Mouse (Mus musculus) hindbrain, embryonic 12.5 days (tissue): ENCODE measurements around the gene Ring1. TPM values are rescaled to one million over a fixed set of nuclear protein-coding genes. Genes with fewer than 3 reads are reported as not detected.
A peak's percentile ranks its signal among the peaks of the same experiment; 100 is the strongest.

ENCODE experiments used
- ATAC-seq: fragments of 200-750 bp; cut with Nextera tagmentation; 2 replicates; pipeline ENCODE4 v1.8.0; 2017; ENCODE audit warnings: moderate TSS enrichment; ENCODE audit not compliant: low FRiP score
- H3K27ac ChIP-seq: fragments of 300-500 bp; sonication (generic); 2 replicates; pipeline ENCODE4 v1.5.1; 2016; ENCODE audit warnings: mild to moderate bottlenecking
- H3K27me3 ChIP-seq: fragments of 300-500 bp; sonication (generic); 2 replicates; pipeline ENCODE4 v1.6.1; 2016; ENCODE audit warnings: mild to moderate bottlenecking
- H3K36me3 ChIP-seq: fragments of 300-500 bp; sonication (generic); 2 replicates; pipeline ENCODE4 v1.6.1; 2016; ENCODE audit warnings: mild to moderate bottlenecking
- H3K4me1 ChIP-seq: fragments of 300-500 bp; sonication (generic); 2 replicates; pipeline ENCODE4 v1.6.1; 2016
- H3K4me2 ChIP-seq: fragments of 300-500 bp; sonication (generic); replicated peaks from 2 replicates; pipeline ENCODE4 v1.6.1; 2016; ENCODE audit warnings: mild to moderate bottlenecking
- H3K4me3 ChIP-seq: fragments of 300-500 bp; sonication (generic); 2 replicates; pipeline ENCODE4 v1.5.1; 2016; ENCODE audit warnings: mild to moderate bottlenecking
- H3K9ac ChIP-seq: fragments of 300-500 bp; sonication (generic); 2 replicates; pipeline ENCODE4 v1.6.1; 2016; ENCODE audit warnings: mild to moderate bottlenecking, moderate library complexity
- H3K9me3 ChIP-seq: fragments of 300-500 bp; sonication (generic); replicated peaks from 2 replicates; pipeline ENCODE4 v1.6.1; 2016; ENCODE audit warnings: mild to moderate bottlenecking
- WGBS: fragments of 180-500 bp; shearing (Covaris S2); methylation state at CpG from one replicate; pipeline ENCODE4 v1.1.7; 2016; 5-methylcytosine and 5-hydroxymethylcytosine counted together
- microRNA counts: library from miRNA; unstranded; fragments of <30 nt; microRNA quantifications from one replicate; lab custom pipeline; 2017
- microRNA-seq: library from miRNA; unstranded; fragments of <30 nt; microRNA quantifications from one replicate; pipeline ENCODE4, GENCODE M21; 2017
- polyA plus RNA-seq: library from polyadenylated mRNA; unstranded; fragments of >200 nt; fragmentation: Nextera tagmentation; extraction: Ambion mirVana; gene quantifications from 2 replicates; pipeline ENCODE4 v1.2.1, GENCODE M21; 2016

Ring1 gene
- polyA plus RNA-seq, 1 experiment from 2014 or later, result 28.2 TPM

- H3K9ac ChIP-seq, result no peak overlapping the region
- H3K9me3 ChIP-seq, result no peaks in the 10 kb centered on the region
- H3K4me3 ChIP-seq, result 0 out of 2 replicates have a peak overlapping the region, but pooled peaks have one; percentile 50
- H3K27ac ChIP-seq, result no peak overlapping the region
- H3K4me1 ChIP-seq, result peaks cover 13% of the 10 kb centered on the region
- H3K4me2 ChIP-seq, result no peak overlapping the region
- peaks cover 52% of the 10 kb centered on the region for H3K27me3 ChIP-seq
- WGBS, result 78% methylated on average over 19 of the region's 19 CpGs
- no peaks in the 10 kb centered on the region for H3K36me3 ChIP-seq
- ATAC-seq, result no peak
These were observed 44.1 kb downstream of the Ring1 start for GRCm38 (mm10) chr17:33980181-33981035.

DNA sequence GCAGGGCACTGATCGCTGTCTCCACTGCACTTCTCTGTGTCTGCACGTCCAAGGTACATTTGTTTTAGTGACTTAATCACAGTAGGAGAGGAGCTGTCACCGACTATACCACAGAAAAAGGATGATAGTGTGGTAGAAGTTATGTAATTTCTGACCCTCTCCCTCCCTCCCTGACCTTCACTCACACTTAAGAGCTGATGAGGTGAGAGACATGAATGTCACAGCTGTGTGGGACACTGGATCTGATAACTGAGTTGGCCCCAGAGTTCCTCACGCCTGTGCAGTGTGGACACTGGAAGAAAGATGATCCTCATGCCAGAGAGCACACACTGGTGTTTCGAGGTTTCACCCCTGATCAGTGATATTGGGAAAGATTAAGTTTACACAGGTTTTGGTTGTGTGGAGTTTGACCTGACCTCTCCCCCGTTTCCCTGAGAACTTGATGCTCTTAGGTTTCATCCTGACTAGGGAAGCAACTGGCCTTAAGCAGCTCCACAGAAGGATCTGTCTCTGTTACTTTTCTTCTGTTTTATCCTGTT, 44.9 kb downstream of the Ring1 start:
- Histone ChIP-seq H3K36me3 (no peaks in the 10 kb centered on the region), H3K9ac (no peak overlapping the region), H3K27ac (no peak overlapping the region), H3K4me2 (no peak overlapping the region), H3K4me3 (no peak overlapping the region), H3K4me1 (peaks cover 13% of the 10 kb centered on the region), H3K27me3 (peaks cover 58% of the 10 kb centered on the region), H3K9me3 (no peaks in the 10 kb centered on the region)
- 72% methylated on average over 6 of the region's 6 CpGs for WGBS
- no peak for ATAC-seq

DNA sequence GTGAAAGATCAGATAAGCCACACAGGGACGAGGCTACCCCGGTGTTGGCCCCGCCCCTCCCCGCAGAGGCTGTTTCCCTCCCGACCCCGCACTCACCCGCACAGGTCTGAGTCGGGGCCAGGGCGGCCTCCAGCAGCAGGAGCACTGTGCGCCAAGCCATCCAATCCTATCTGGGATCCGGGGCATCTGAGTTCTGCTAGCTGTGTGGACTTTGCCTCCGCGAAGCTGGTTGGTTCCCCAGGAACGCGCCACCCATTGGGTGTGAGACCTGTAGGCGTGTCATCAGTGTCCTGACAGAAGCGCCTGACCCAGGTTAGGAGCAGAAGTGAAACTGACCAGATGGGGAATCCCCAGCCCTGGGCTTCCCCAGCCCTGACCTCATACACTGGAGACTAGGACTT, 45.8 kb downstream of the Ring1 start:
- peaks cover 58% of the 10 kb centered on the region for H3K27me3 ChIP-seq

DNA sequence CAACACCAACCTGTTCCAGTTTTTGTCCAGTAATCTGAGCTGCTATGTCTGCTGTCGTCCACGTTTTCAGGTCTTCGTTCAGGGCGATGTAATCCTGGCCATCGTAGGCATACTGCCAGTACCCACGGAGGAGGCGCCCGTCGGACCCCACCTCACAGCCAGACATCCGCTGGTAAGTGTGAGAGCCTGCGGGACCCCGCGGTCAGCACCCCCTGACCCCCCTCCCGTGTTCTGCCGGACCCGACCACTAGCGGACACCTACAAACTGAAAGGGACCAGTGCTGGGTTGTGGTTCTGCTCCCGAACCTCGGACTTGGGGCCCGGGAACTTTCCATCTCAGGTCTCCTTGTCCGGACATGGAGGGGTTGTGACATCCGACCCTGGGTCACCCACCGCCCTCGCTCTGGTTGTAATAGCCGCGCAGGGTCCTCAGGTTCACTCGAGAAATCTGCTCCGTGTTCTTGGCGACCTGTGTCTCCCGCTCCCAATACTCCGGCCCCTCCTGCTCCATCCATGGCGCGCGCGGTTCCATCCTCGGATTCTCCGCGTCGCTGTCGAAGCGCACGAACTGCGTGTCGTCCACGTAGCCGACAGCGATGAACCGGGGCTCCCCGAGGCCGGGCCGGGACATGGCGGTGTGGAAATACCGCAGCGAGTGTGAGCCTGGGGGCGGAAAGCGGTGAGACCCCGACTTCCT, 46.5 kb downstream of the Ring1 start:
- Histone ChIP-seq H3K4me2 (peak overlapping the region; percentile 57), H3K9ac (peak overlapping the region; percentile 51), H3K27me3 (peaks cover 61% of the 10 kb centered on the region), H3K27ac (no peak overlapping the region), H3K4me1 (peaks cover 13% of the 10 kb centered on the region), H3K4me3 (peak overlapping the region; percentile 35), H3K36me3 (no peaks in the 10 kb centered on the region), H3K9me3 (no peaks in the 10 kb centered on the region)
- 2% methylated on average over 57 of the region's 57 CpGs for WGBS
- no peak for ATAC-seq

More for the DNA sequence above, 45.8 kb downstream of the Ring1 start:
- Histone ChIP-seq H3K4me2 (peak overlapping the region; percentile 57), H3K9me3 (no peaks in the 10 kb centered on the region), H3K9ac (peak overlapping the region; percentile 51), H3K4me1 (peaks cover 13% of the 10 kb centered on the region), H3K4me3 (peak overlapping the region; percentile 35), H3K36me3 (no peaks in the 10 kb centered on the region), H3K27ac (no peak overlapping the region)
- WGBS, result under 1% methylated on average over 17 of the region's 17 CpGs
- ATAC-seq, result no peak

DNA sequence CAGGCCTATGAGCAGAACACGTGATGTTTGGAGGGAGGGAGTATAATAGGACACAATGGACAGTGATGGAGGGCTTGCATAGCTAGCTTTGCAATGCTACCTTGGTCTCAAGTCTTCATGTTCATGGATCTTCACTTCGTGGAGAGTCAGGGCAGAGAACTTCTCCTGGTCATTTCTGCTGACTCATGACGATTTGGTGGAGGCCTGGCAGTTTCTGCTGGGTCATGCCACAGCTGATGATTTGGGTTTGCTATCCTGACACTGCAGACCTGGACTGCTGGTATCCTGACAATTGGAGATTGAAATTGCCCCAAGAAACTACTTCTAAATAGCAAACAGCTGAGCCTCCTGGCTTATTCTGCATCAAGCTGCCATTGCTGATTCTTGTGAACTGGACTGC, 50.9 kb downstream of the Ring1 start:
- Histone ChIP-seq H3K9me3 (0 out of 2 replicates have a peak, but pooled peaks cover 5% of the 10 kb centered on the region), H3K9ac (no peak overlapping the region), H3K4me3 (no peak overlapping the region), H3K4me1 (peaks cover 9% of the 10 kb centered on the region), H3K4me2 (no peak overlapping the region), H3K27me3 (peaks cover 49% of the 10 kb centered on the region), H3K36me3 (no peaks in the 10 kb centered on the region), H3K27ac (no peak overlapping the region)
- no peak for ATAC-seq
- WGBS, result 58% methylated on average over 3 of the region's 3 CpGs

GRCm38 (mm10) chr17:33972691-33973090, 51.8 kb downstream of the Ring1 start:
- WGBS, result 16% methylated on average over 1 of the region's 1 CpGs
- Histone ChIP-seq H3K9me3 (0 out of 2 replicates have a peak, but pooled peaks cover 5% of the 10 kb centered on the region), H3K27me3 (peaks cover 40% of the 10 kb centered on the region), H3K4me1 (peaks cover under 1% of the 10 kb centered on the region; the same call in 1 of the 2 replicates), H3K4me3 (no peak overlapping the region), H3K27ac (no peak overlapping the region), H3K9ac (no peak overlapping the region), H3K36me3 (no peaks in the 10 kb centered on the region), H3K4me2 (no peak overlapping the region)
- no peak for ATAC-seq

MicroRNAs within 50 kb of the gene (microRNA counts, 519-probe panel; counts per million panel counts)
- microRNA mmu-miR-219 (lab: Ali Mortazavi, UCI), result 3,528 counts per million, percentile 75 among the panel's probes with 10 or more counts

Small RNA genes lying within 50 kb of the gene (microRNA-seq; reads per million reads assigned to microRNA genes)
- gene Mir219a-1 (not detected), gene Mir219c (not detected)

Other genes starting within 250 kb of the Ring1 start
- 25.6 and 26.8 TPM in 2 replicates for gene Angptl4, start 242.8 kb downstream of the Ring1 start, polyA plus RNA-seq
- 30.8 and 31.4 TPM in 2 replicates for gene Kank3, start 214.2 kb downstream of the Ring1 start, polyA plus RNA-seq
- 532 and 694 TPM in 2 replicates for gene Rps28, start 200.1 kb downstream of the Ring1 start, polyA plus RNA-seq
- 375 and 435 TPM in 2 replicates for gene Ndufa7, start 200.1 kb downstream of the Ring1 start, polyA plus RNA-seq
- 54.6 and 59.4 TPM in 2 replicates for gene Cd320, start 181.6 kb downstream of the Ring1 start, polyA plus RNA-seq
- gene Gm7029, start 150.8 kb downstream of the Ring1 start, polyA plus RNA-seq, result not detected in 2 replicates
- 3.2 and 4.1 TPM in 2 replicates for gene Kifc1, start 134.0 kb downstream of the Ring1 start, polyA plus RNA-seq
- 0.30 TPM in 1 of 2 replicates, not detected in the other for gene Platr17, start 119.5 kb downstream of the Ring1 start, polyA plus RNA-seq
- gene Daxx, start 115.3 kb downstream of the Ring1 start, polyA plus RNA-seq, result 55.5 and 61.2 TPM in 2 replicates
- gene Tapbp, start 108.8 kb downstream of the Ring1 start, polyA plus RNA-seq, result 23.9 and 27.6 TPM in 2 replicates
- 21.7 and 25.5 TPM in 2 replicates for gene Zbtb22, start 108.8 kb downstream of the Ring1 start, polyA plus RNA-seq
- 63.1 and 64.1 TPM in 2 replicates for gene Rgl2, start 95.1 kb downstream of the Ring1 start, polyA plus RNA-seq
- 173 and 180 TPM in 2 replicates for gene Pfdn6, start 84.3 kb downstream of the Ring1 start, polyA plus RNA-seq
- 37.1 and 38.8 TPM in 2 replicates for gene Wdr46, start 84.0 kb downstream of the Ring1 start, polyA plus RNA-seq
- 9.9 TPM in 2 replicates for gene B3galt4, start 73.2 kb downstream of the Ring1 start, polyA plus RNA-seq
- 65.0 and 65.9 TPM in 2 replicates for gene Vps52, start 68.9 kb downstream of the Ring1 start, polyA plus RNA-seq
- 834 and 931 TPM in 2 replicates for gene Rps18, start 68.7 kb downstream of the Ring1 start, polyA plus RNA-seq
- 13.8 and 16.6 TPM in 2 replicates for gene H2-K1, start 24.3 kb downstream of the Ring1 start, polyA plus RNA-seq
- gene H2-Ke6, start 3.4 kb upstream of the Ring1 start, polyA plus RNA-seq, result 57.5 and 67.6 TPM in 2 replicates
- 179 and 187 TPM in 2 replicates for gene Slc39a7, start 7.0 kb upstream of the Ring1 start, polyA plus RNA-seq
- 64.9 and 68.3 TPM in 2 replicates for gene Rxrb, start 7.1 kb upstream of the Ring1 start, polyA plus RNA-seq
- gene Col11a2, start 14.8 kb upstream of the Ring1 start, polyA plus RNA-seq, result 7.8 and 18.0 TPM in 2 replicates
- gene H2-Oa, start 67.7 kb upstream of the Ring1 start, polyA plus RNA-seq, result 0.29 and 0.39 TPM in 2 replicates
- gene H2-DMa, start 94.9 kb upstream of the Ring1 start, polyA plus RNA-seq, result 13.1 and 14.2 TPM in 2 replicates
- 137 and 151 TPM in 2 replicates for gene Brd2, start 98.0 kb upstream of the Ring1 start, polyA plus RNA-seq
- 0.21 TPM in 1 of 2 replicates, not detected in the other for gene H2-DMb2, start 118.6 kb upstream of the Ring1 start, polyA plus RNA-seq
- 1.4 and 2.1 TPM in 2 replicates for gene H2-DMb1, start 128.4 kb upstream of the Ring1 start, polyA plus RNA-seq
- 1.8 and 2.2 TPM in 2 replicates for gene Tap1, start 162.9 kb upstream of the Ring1 start, polyA plus RNA-seq
- 1.0 TPM in 2 replicates for gene Psmb9, start 163.1 kb upstream of the Ring1 start, polyA plus RNA-seq
- gene Psmb8, start 173.0 kb upstream of the Ring1 start, polyA plus RNA-seq, result 1.8 and 2.9 TPM in 2 replicates
- gene Tap2, start 178.8 kb upstream of the Ring1 start, polyA plus RNA-seq, result 1.3 and 1.4 TPM in 2 replicates
- gene H2-Ob, start 214.2 kb upstream of the Ring1 start, polyA plus RNA-seq, result not detected in 2 replicates
- 1.5 and 1.7 TPM in 2 replicates for gene H2-Ab1, start 233.0 kb upstream of the Ring1 start, polyA plus RNA-seq